Mouse (Mus musculus): ENCODE data around the gene Zscan20. TPM values are rescaled to one million over a fixed set of nuclear protein-coding genes. Genes with fewer than 3 reads are reported as not detected.
"Not testable (repeated sequence)": the region's sequence is repeated elsewhere in the genome, so short reads cannot be mapped to it uniquely, and the experiment has no call there.

Zscan20 gene
- total RNA-seq, 2 experiments from 2014 or later: 8.3 to 9.9 TPM

GRCm38 (mm10) chr4:128617363-128618120 lies 7.6 kb upstream of the Zscan20 start:
- intact Hi-C loops (cut with DNase I): loop anchor here (5.0 kb wide), 1 partner anchor 240 kb away; no protein-coding TSS in a partner anchor
- no peak for DNase-seq (ENCODE audit: low spot score in 2 of 2)

- intact Hi-C loops (cut with DNase I): loop anchor here (5.0 kb wide), 1 partner anchor 242 kb away; no protein-coding TSS in a partner anchor
- no peak for DNase-seq (ENCODE audit: low spot score in 2 of 2)
Measured at GRCm38 (mm10) chr4:128615761-128616160, 5.9 kb upstream of the Zscan20 start.

GRCm38 (mm10) chr4:128613326-128613725 lies 3.4 kb upstream of the Zscan20 start:
- intact Hi-C loops (cut with DNase I): loop anchor here (1.0 to 5.0 kb wide), 5 partner anchors 41 to 163 kb away; partner anchors contain the start of gene Phc2
- peak; percentile 60 to 68 for DNase-seq (ENCODE audit: low spot score in 2 of 2)

GRCm38 (mm10) chr4:128611726-128612125 lies 1.8 kb upstream of the Zscan20 start:
- DNase-seq (ENCODE audit: low spot score in 2 of 2): not testable (repeated sequence)
- intact Hi-C loops (cut with DNase I): loop anchor here (2.0 to 5.0 kb wide), 4 partner anchors 43 to 165 kb away; partner anchors contain the start of gene Phc2

GRCm38 (mm10) chr4:128610706-128611105 lies 808 bp upstream of the Zscan20 start:
- intact Hi-C loops (cut with DNase I): loop anchor here (5.0 kb wide), 1 partner anchor 82 kb away; no protein-coding TSS in a partner anchor
- no peak for DNase-seq (ENCODE audit: low spot score in 2 of 2)

- DNase-seq (ENCODE audit: low spot score in 2 of 2): peak in 1 of 2 experiments; percentile 8
- intact Hi-C loops (cut with DNase I): no loop called here
Measured at GRCm38 (mm10) chr4:128609276-128609924, 498 bp downstream of the Zscan20 start.

GRCm38 (mm10) chr4:128607661-128608060 lies 2.2 kb downstream of the Zscan20 start:
- peak in 1 of 2 experiments; percentile 60 for DNase-seq (ENCODE audit: low spot score in 2 of 2)
- intact Hi-C loops (cut with DNase I): no loop called here

- intact Hi-C loops (cut with DNase I): no loop called here
- DNase-seq (ENCODE audit: low spot score in 2 of 2): peak; percentile 21 to 66
Measured at GRCm38 (mm10) chr4:128606586-128606985, 3.3 kb downstream of the Zscan20 start.

- intact Hi-C loops (cut with DNase I): no loop called here
- no peak for DNase-seq (ENCODE audit: low spot score in 2 of 2)
Measured at GRCm38 (mm10) chr4:128597801-128598560, 11.9 kb downstream of the Zscan20 start.

GRCm38 (mm10) chr4:128594062-128594461 lies 15.8 kb downstream of the Zscan20 start:
- intact Hi-C loops (cut with DNase I): no loop called here
- no peak for DNase-seq (ENCODE audit: low spot score in 2 of 2)

- intact Hi-C loops (cut with DNase I): no loop called here
- no peak for DNase-seq (ENCODE audit: low spot score in 2 of 2)
Measured at GRCm38 (mm10) chr4:128593286-128593685, 16.6 kb downstream of the Zscan20 start.

- intact Hi-C loops (cut with DNase I): no loop called here
- DNase-seq (ENCODE audit: low spot score in 2 of 2): no peak
Measured at GRCm38 (mm10) chr4:128579182-128579581, 30.7 kb downstream of the Zscan20 start.

GRCm38 (mm10) chr4:128575811-128576210 lies 34.1 kb downstream of the Zscan20 start:
- intact Hi-C loops (cut with DNase I): no loop called here
- peak in 1 of 2 experiments; percentile 26 for DNase-seq (ENCODE audit: low spot score in 2 of 2)

- intact Hi-C loops (cut with DNase I): no loop called here
- DNase-seq (ENCODE audit: low spot score in 2 of 2): no peak
Measured at GRCm38 (mm10) chr4:128560327-128560726, 49.6 kb downstream of the Zscan20 start.

- intact Hi-C loops (cut with DNase I): no loop called here
- DNase-seq (ENCODE audit: low spot score in 2 of 2): no peak
Measured at GRCm38 (mm10) chr4:128554198-128554597, 55.7 kb downstream of the Zscan20 start.

GRCm38 (mm10) chr4:128550756-128551155 lies 59.1 kb downstream of the Zscan20 start:
- DNase-seq (ENCODE audit: low spot score in 2 of 2): no peak
- intact Hi-C loops (cut with DNase I): no loop called here

- not testable (repeated sequence) for DNase-seq (ENCODE audit: low spot score in 2 of 2)
- intact Hi-C loops (cut with DNase I): loop anchor here (5.0 kb wide), 1 partner anchor 1177 kb away; no protein-coding TSS in a partner anchor
Measured at GRCm38 (mm10) chr4:128543956-128544486, 65.9 kb downstream of the Zscan20 start.

GRCm38 (mm10) chr4:128543378-128543777 lies 66.5 kb downstream of the Zscan20 start:
- intact Hi-C loops (cut with DNase I): loop anchor here (5.0 kb wide), 1 partner anchor 1176 kb away; no protein-coding TSS in a partner anchor
- DNase-seq (ENCODE audit: low spot score in 2 of 2): no peak
